ENCODE assay signal across 19 mouse cellular contexts in the genomic region with DNA sequence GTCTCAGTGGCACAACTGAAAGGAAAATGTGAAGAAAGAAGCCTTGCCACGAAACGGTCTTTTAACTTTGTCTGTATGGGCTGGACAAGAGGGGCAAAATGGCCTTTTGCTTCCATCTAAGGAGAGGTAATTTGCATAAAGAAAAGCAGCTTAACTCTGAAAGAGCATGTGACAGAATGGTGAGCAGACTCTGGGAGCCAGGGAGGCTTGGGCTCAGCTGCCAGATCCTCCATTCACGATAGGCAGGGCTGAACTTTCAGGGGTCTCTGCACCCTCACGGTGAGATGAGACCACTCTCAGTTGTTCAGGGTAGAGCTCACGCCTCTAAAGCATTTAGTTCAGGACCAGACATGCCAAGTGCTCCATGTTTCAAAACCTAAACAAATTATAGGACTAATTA.
DNase-seq lines count a peak whose midpoint lies in the region; ATAC-seq and TF ChIP-seq lines count a peak whose summit lies in the region.
"Had no signal": no experiment of that assay in that cellular context is flagged by ENCODE, and none has a peak within 500 bp of the region (broad histone marks: within the 10 kb centered on the region; RNA-seq: fewer than 3 reads in every experiment).

No protein-coding gene starts in this region.

- DNase-seq in midbrain, embryonic 11.5 days (ENCODE audit: low spot score, missing footprints): peak; percentile 83
- DNase-seq in midbrain, postnatal 0 days (ENCODE audit: low spot score): no peak
- peak; percentile 27 for DNase-seq in midbrain, embryonic 14.5 days
- no peak for DNase-seq in ovary, postnatal 10 days (ENCODE audit: low spot score)
- no peak for DNase-seq in spleen, postnatal 4 days (ENCODE audit: low spot score in 2 of 2)
- DNase-seq: adrenal gland, adult 2 months; adrenal gland, postnatal 10 days; adrenal gland, postnatal 25 days; cerebellum, adult 11-12 months; cerebellum, adult 2 months; cerebellum, adult 9-10 months; cerebellum, postnatal 10 days; cerebellum, postnatal 25 days had no signal

- no peak for TF ChIP-seq CTCF in midbrain, postnatal 0 days (IDR thresholded peaks at IDR 0.05)

- ATAC-seq in midbrain, embryonic 11.5 days (ENCODE audit: low FRiP score): peak; percentile 83; the same call in 1 of the 2 replicates
- no peak for ATAC-seq in midbrain, postnatal 0 days (ENCODE audit: low FRiP score)
- peak; percentile 79; the same call in 1 of the 2 replicates for ATAC-seq in midbrain, embryonic 12.5 days (ENCODE audit: low FRiP score, low read depth)
- peak; percentile 50; the same call in 1 of the 2 replicates for ATAC-seq in midbrain, embryonic 14.5 days (ENCODE audit: low FRiP score, low TSS enrichment)
- ATAC-seq in hindbrain, embryonic 16.5 days: no peak
- ATAC-seq: forebrain, embryonic 13.5 days; forebrain, embryonic 15.5 days had no signal

- H3K4me1 ChIP-seq in midbrain, embryonic 11.5 days (ENCODE audit: control insufficient read depth, insufficient read depth, low read length): peaks cover 3% of the 10 kb centered on the region; the same call in 1 of the 2 replicates
- H3K4me1 ChIP-seq in midbrain, postnatal 0 days (ENCODE audit: insufficient read depth, low read length): no peaks in the 10 kb centered on the region
- H3K4me1 ChIP-seq in midbrain, embryonic 12.5 days: no peaks in the 10 kb centered on the region
- no peaks in the 10 kb centered on the region for H3K4me1 ChIP-seq in midbrain, embryonic 14.5 days (ENCODE audit: control insufficient read depth, insufficient read depth, low read length)
- no peaks in the 10 kb centered on the region for H3K4me1 ChIP-seq in hindbrain, embryonic 16.5 days (ENCODE audit: control insufficient read depth, insufficient read depth, low read depth, low read length)
- H3K4me1 ChIP-seq: embryonic facial prominence, embryonic 10.5 days; embryonic facial prominence, embryonic 12.5 days; forebrain, embryonic 13.5 days; forebrain, embryonic 15.5 days had no signal

- H3K9ac ChIP-seq in midbrain, embryonic 11.5 days (ENCODE audit: low read length): no peak overlapping the region
- no peak overlapping the region for H3K9ac ChIP-seq in midbrain, postnatal 0 days (replicated peaks; ENCODE audit: low read length, poor library complexity, severe bottlenecking)
- no peak overlapping the region for H3K9ac ChIP-seq in midbrain, embryonic 12.5 days (replicated peaks)
- H3K9ac ChIP-seq in midbrain, embryonic 14.5 days (replicated peaks; ENCODE audit: low read length): no peak overlapping the region
- no peak overlapping the region for H3K9ac ChIP-seq in hindbrain, embryonic 16.5 days (ENCODE audit: low read depth, low read length)
- H3K9ac ChIP-seq: embryonic facial prominence, embryonic 12.5 days; forebrain, embryonic 13.5 days; forebrain, embryonic 15.5 days had no signal

- no peaks in the 10 kb centered on the region for H3K36me3 ChIP-seq in midbrain, embryonic 11.5 days (ENCODE audit: control insufficient read depth, insufficient read depth, low read length)
- no peaks in the 10 kb centered on the region for H3K36me3 ChIP-seq in midbrain, postnatal 0 days (ENCODE audit: insufficient read depth, low read length)
- H3K36me3 ChIP-seq in midbrain, embryonic 12.5 days: no peaks in the 10 kb centered on the region
- no peaks in the 10 kb centered on the region for H3K36me3 ChIP-seq in midbrain, embryonic 14.5 days (ENCODE audit: control insufficient read depth, insufficient read depth, low read length)
- H3K36me3 ChIP-seq in hindbrain, embryonic 16.5 days (ENCODE audit: control insufficient read depth, insufficient read depth, low read length): no peaks in the 10 kb centered on the region
- H3K36me3 ChIP-seq: embryonic facial prominence, embryonic 10.5 days; embryonic facial prominence, embryonic 12.5 days; forebrain, embryonic 15.5 days had no signal

- H3K4me3 ChIP-seq in midbrain, embryonic 11.5 days (ENCODE audit: low read depth, low read length): no peak overlapping the region
- H3K4me3 ChIP-seq in midbrain, postnatal 0 days (ENCODE audit: low read depth, low read length): no peak overlapping the region
- H3K4me3 ChIP-seq in midbrain, embryonic 12.5 days: no peak overlapping the region
- H3K4me3 ChIP-seq in midbrain, embryonic 14.5 days (replicated peaks; ENCODE audit: low read depth, low read length): no peak overlapping the region
- H3K4me3 ChIP-seq in hindbrain, embryonic 16.5 days (ENCODE audit: low read length): no peak overlapping the region
- H3K4me3 ChIP-seq: embryonic facial prominence, embryonic 10.5 days; embryonic facial prominence, embryonic 12.5 days; forebrain, embryonic 13.5 days; forebrain, embryonic 15.5 days had no signal

- no peak overlapping the region for H3K27ac ChIP-seq in midbrain, embryonic 11.5 days (ENCODE audit: low read depth, low read length)
- H3K27ac ChIP-seq in midbrain, postnatal 0 days (ENCODE audit: low read depth, low read length): no peak overlapping the region
- H3K27ac ChIP-seq in midbrain, embryonic 12.5 days (replicated peaks): no peak overlapping the region
- H3K27ac ChIP-seq in midbrain, embryonic 14.5 days (replicated peaks; ENCODE audit: low read depth, low read length): no peak overlapping the region
- no peak overlapping the region for H3K27ac ChIP-seq in hindbrain, embryonic 16.5 days (ENCODE audit: low read depth, low read length)
- H3K27ac ChIP-seq: embryonic facial prominence, embryonic 10.5 days; embryonic facial prominence, embryonic 12.5 days; forebrain, embryonic 13.5 days; forebrain, embryonic 15.5 days had no signal

- WGBS in midbrain, embryonic 11.5 days: 38% methylated on average over 5 of the region's 5 CpGs
- WGBS in midbrain, postnatal 0 days: 26% methylated on average over 5 of the region's 5 CpGs
- WGBS in midbrain, embryonic 12.5 days: 27% methylated on average over 5 of the region's 5 CpGs
- 31% methylated on average over 5 of the region's 5 CpGs for WGBS in midbrain, embryonic 14.5 days
- WGBS in hindbrain, embryonic 16.5 days: 71% methylated on average over 5 of the region's 5 CpGs

- H3K27me3 ChIP-seq in midbrain, embryonic 11.5 days (ENCODE audit: control insufficient read depth, insufficient read depth, low read length): no peaks in the 10 kb centered on the region
- H3K27me3 ChIP-seq in midbrain, postnatal 0 days (ENCODE audit: insufficient read depth, low read length): no peaks in the 10 kb centered on the region
- H3K27me3 ChIP-seq in midbrain, embryonic 12.5 days: no peaks in the 10 kb centered on the region
- H3K27me3 ChIP-seq in midbrain, embryonic 14.5 days (ENCODE audit: control insufficient read depth, insufficient read depth, low read length): no peaks in the 10 kb centered on the region
- H3K27me3 ChIP-seq in hindbrain, embryonic 16.5 days (replicated peaks; ENCODE audit: control insufficient read depth, insufficient read depth, low read length): no peaks in the 10 kb centered on the region
- H3K27me3 ChIP-seq: embryonic facial prominence, embryonic 12.5 days; forebrain, embryonic 13.5 days; forebrain, embryonic 15.5 days had no signal

- no peaks in the 10 kb centered on the region for H3K9me3 ChIP-seq in midbrain, embryonic 11.5 days (ENCODE audit: control insufficient read depth, low read length)
- no peaks in the 10 kb centered on the region for H3K9me3 ChIP-seq in midbrain, postnatal 0 days (ENCODE audit: low read length)
- no peaks in the 10 kb centered on the region; the same call in 1 of the 2 replicates for H3K9me3 ChIP-seq in midbrain, embryonic 12.5 days
- H3K9me3 ChIP-seq in midbrain, embryonic 14.5 days (ENCODE audit: control insufficient read depth, low read length): no peaks in the 10 kb centered on the region
- H3K9me3 ChIP-seq in hindbrain, embryonic 16.5 days (ENCODE audit: control insufficient read depth, low read length): no peaks in the 10 kb centered on the region
- H3K9me3 ChIP-seq: embryonic facial prominence, embryonic 10.5 days; embryonic facial prominence, embryonic 12.5 days; forebrain, embryonic 13.5 days; forebrain, embryonic 15.5 days had no signal

- H3K4me2 ChIP-seq in midbrain, embryonic 11.5 days: no peak overlapping the region
- no peak overlapping the region for H3K4me2 ChIP-seq in midbrain, postnatal 0 days (ENCODE audit: low read depth, low read length, poor library complexity, severe bottlenecking)
- no peak overlapping the region for H3K4me2 ChIP-seq in midbrain, embryonic 12.5 days (replicated peaks)
- no peak overlapping the region for H3K4me2 ChIP-seq in midbrain, embryonic 14.5 days (ENCODE audit: low read length)
- H3K4me2 ChIP-seq in hindbrain, embryonic 16.5 days (ENCODE audit: low read length): no peak overlapping the region
- H3K4me2 ChIP-seq: embryonic facial prominence, embryonic 12.5 days; forebrain, embryonic 13.5 days; forebrain, embryonic 15.5 days had no signal

Comparison
In these comparisons a context has a peak if more than half of its experiments do, and no peak if none do; other contexts are left out.
1. ATAC-seq: peak in midbrain, embryonic 11.5 days (single experiment), midbrain, embryonic 12.5 days (single experiment) and midbrain, embryonic 14.5 days (single experiment); none in midbrain, postnatal 0 days (single experiment) and hindbrain, embryonic 16.5 days (single experiment).
2. DNase-seq: peak in midbrain, embryonic 11.5 days (single experiment) and midbrain, embryonic 14.5 days (single experiment); none in midbrain, postnatal 0 days (single experiment), ovary, postnatal 10 days (single experiment) and spleen, postnatal 4 days (0 of 2).